Comparison of ENCODE assay signal across 10 mouse cellular contexts in genomic region chr6:147954967-147955830, GRCm38 (mm10).
DNase-seq lines count a peak whose midpoint lies in the region; ATAC-seq and TF ChIP-seq lines count a peak whose summit lies in the region.
"Had no signal": no experiment of that assay in that cellular context is flagged by ENCODE, and none has a peak within 500 bp of the region (broad histone marks: within the 10 kb centered on the region; RNA-seq: fewer than 3 reads in every experiment).

No protein-coding gene starts in this region.

- no peaks in the 10 kb centered on the region for H3K36me3 ChIP-seq in liver, adult 2 months (ENCODE audit: control insufficient read depth, insufficient read depth, low read length)
- no peaks in the 10 kb centered on the region for H3K36me3 ChIP-seq in liver, embryonic 11.5 days (ENCODE audit: control insufficient read depth, insufficient read depth, low read length)
- no peaks in the 10 kb centered on the region for H3K36me3 ChIP-seq in intestine, embryonic 15.5 days
- no peaks in the 10 kb centered on the region for H3K36me3 ChIP-seq in midbrain, embryonic 16.5 days (ENCODE audit: control insufficient read depth, insufficient read depth, low read length)
- H3K36me3 ChIP-seq: heart, embryonic 15.5 days had no signal

- H3K27me3 ChIP-seq in liver, adult 2 months (ENCODE audit: control insufficient read depth, insufficient read depth, low read length) = no peaks in the 10 kb centered on the region
- no peaks in the 10 kb centered on the region for H3K27me3 ChIP-seq in liver, embryonic 11.5 days (replicated peaks; ENCODE audit: control insufficient read depth, insufficient read depth, low read length)
- no peaks in the 10 kb centered on the region for H3K27me3 ChIP-seq in intestine, embryonic 15.5 days (replicated peaks)
- no peaks in the 10 kb centered on the region for H3K27me3 ChIP-seq in midbrain, embryonic 16.5 days (ENCODE audit: control insufficient read depth, insufficient read depth, low read depth, low read length)
- H3K27me3 ChIP-seq: heart, embryonic 15.5 days had no signal

- no peak overlapping the region for H3K9ac ChIP-seq in liver, adult 2 months (ENCODE audit: low read depth, low read length)
- H3K9ac ChIP-seq in liver, embryonic 11.5 days (ENCODE audit: low read depth, low read length) = no peak overlapping the region
- H3K9ac ChIP-seq in intestine, embryonic 15.5 days = no peak overlapping the region
- H3K9ac ChIP-seq in midbrain, embryonic 16.5 days (ENCODE audit: low read depth, low read length) = no peak overlapping the region
- H3K9ac ChIP-seq: heart, embryonic 15.5 days had no signal

- 34% methylated on average over 7 of the region's 7 CpGs for WGBS in liver, adult 2 months
- WGBS in liver, embryonic 11.5 days = 65% methylated on average over 7 of the region's 7 CpGs
- WGBS in intestine, embryonic 15.5 days = 63% methylated on average over 7 of the region's 7 CpGs
- WGBS in midbrain, embryonic 16.5 days = 65% methylated on average over 7 of the region's 7 CpGs

- peaks cover 24% of the 10 kb centered on the region for H3K4me1 ChIP-seq in liver, adult 2 months (ENCODE audit: control insufficient read depth, insufficient read depth, low read length)
- no peaks in the 10 kb centered on the region; the same call in 1 of the 2 replicates for H3K4me1 ChIP-seq in liver, embryonic 11.5 days (replicated peaks; ENCODE audit: control insufficient read depth, insufficient read depth, low read length)
- 0 out of 2 replicates have a peak, but pooled peaks cover 6% of the 10 kb centered on the region for H3K4me1 ChIP-seq in intestine, embryonic 15.5 days (replicated peaks)
- H3K4me1 ChIP-seq in midbrain, embryonic 16.5 days (ENCODE audit: control insufficient read depth, insufficient read depth, low read length) = no peaks in the 10 kb centered on the region
- H3K4me1 ChIP-seq: heart, embryonic 15.5 days; megakaryocyte, embryonic 14.5 days had no signal

- DNase-seq in liver, adult 2 months (ENCODE audit: extremely low read depth, low read depth, low spot score) = peak; percentile 93
- no peak for DNase-seq in liver, embryonic 11.5 days (ENCODE audit: low spot score)
- DNase-seq in adrenal gland, postnatal 14 days = peak; percentile 56
- no peak for DNase-seq in right cerebral cortex, postnatal 10 days (ENCODE audit: low spot score in 2 of 2)
- no peak for DNase-seq in cerebellum, adult 18-20 months
- DNase-seq: spleen, adult 18-20 months had no signal

- H3K4me3 ChIP-seq in liver, adult 2 months (ENCODE audit: insufficient read depth, low read depth, low read length) = no peak overlapping the region
- no peak overlapping the region for H3K4me3 ChIP-seq in liver, embryonic 11.5 days (ENCODE audit: low read depth, low read length)
- no peak overlapping the region for H3K4me3 ChIP-seq in intestine, embryonic 15.5 days (replicated peaks)
- H3K4me3 ChIP-seq in midbrain, embryonic 16.5 days (ENCODE audit: low read depth, low read length) = no peak overlapping the region
- H3K4me3 ChIP-seq: heart, embryonic 15.5 days; megakaryocyte, embryonic 14.5 days had no signal

- TF ChIP-seq CTCF in liver, adult 2 months (IDR thresholded peaks at IDR 0.05; ENCODE audit: low read depth, low read length) = 0 out of 2 replicates have a peak, but pooled peaks have one; percentile 21

- H3K79me2 ChIP-seq in liver, adult 2 months (ENCODE audit: control insufficient read depth, insufficient read depth, low read length) = no peaks in the 10 kb centered on the region

- H3K4me2 ChIP-seq in liver, embryonic 11.5 days = no peak overlapping the region
- no peak overlapping the region for H3K4me2 ChIP-seq in intestine, embryonic 15.5 days (replicated peaks)
- H3K4me2 ChIP-seq in midbrain, embryonic 16.5 days (ENCODE audit: low read length) = no peak overlapping the region
- H3K4me2 ChIP-seq: heart, embryonic 15.5 days had no signal

- TF ChIP-seq POLR2A in liver, adult 2 months (IDR thresholded peaks at IDR 0.05; ENCODE audit: extremely low read depth, insufficient read depth, low read length) = no peak

- no peaks in the 10 kb centered on the region for H3K9me3 ChIP-seq in liver, embryonic 11.5 days (ENCODE audit: control insufficient read depth, low read length)
- H3K9me3 ChIP-seq in intestine, embryonic 15.5 days = no peaks in the 10 kb centered on the region
- H3K9me3 ChIP-seq in midbrain, embryonic 16.5 days (replicated peaks; ENCODE audit: control insufficient read depth, low read length, poor library complexity, severe bottlenecking) = no peaks in the 10 kb centered on the region
- H3K9me3 ChIP-seq: heart, embryonic 15.5 days; megakaryocyte, embryonic 14.5 days had no signal

- peak overlapping the region; percentile 95 for H3K27ac ChIP-seq in liver, adult 2 months (replicated peaks; ENCODE audit: insufficient read depth, low read depth, low read length)
- H3K27ac ChIP-seq in liver, embryonic 11.5 days (ENCODE audit: low read depth, low read length) = no peak overlapping the region
- H3K27ac ChIP-seq in intestine, embryonic 15.5 days = no peak overlapping the region
- H3K27ac ChIP-seq in midbrain, embryonic 16.5 days (ENCODE audit: low read length) = no peak overlapping the region
- H3K27ac ChIP-seq: heart, embryonic 15.5 days had no signal

- no peak; the same call in 1 of the 2 replicates for ATAC-seq in liver, embryonic 11.5 days (replicated peaks; ENCODE audit: low FRiP score)
- ATAC-seq in intestine, embryonic 15.5 days = peak; percentile 54
- peak; percentile 74 for ATAC-seq in midbrain, embryonic 16.5 days

Comparison
In these comparisons a context has a peak if more than half of its experiments do, and no peak if none do; other contexts are left out.
1. DNase-seq: peak in liver, adult 2 months (single experiment) and adrenal gland, postnatal 14 days (single experiment); none in liver, embryonic 11.5 days (single experiment), right cerebral cortex, postnatal 10 days (0 of 2) and cerebellum, adult 18-20 months (0 of 2).